Mouse (Mus musculus) monocyte, adult 5-6 weeks (primary cell): ENCODE data around the gene D10Jhu81e. TPM values are rescaled to one million over a fixed set of nuclear protein-coding genes. Genes with fewer than 3 reads are reported as not detected.
"Not testable (repeated sequence)": the region's sequence is repeated elsewhere in the genome, so short reads cannot be mapped to it uniquely, and the experiment has no call there.

ENCODE experiments used
- ATAC-seq: fragments of 153-309, 156-312 bp; replicated peaks from 2 replicates; pipeline ENCODE4 v1.8.0; 2017; ENCODE audit warnings: mild to moderate bottlenecking; ENCODE audit not compliant: low TSS enrichment, insufficient number of reproducible peaks, severe bottlenecking, poor library complexity, low FRiP score
- total RNA-seq: library from RNA; stranded (forward); fragments of 200-1000, 200-491, 200-594 nt; gene quantifications from 3 replicates; pipeline ENCODE4 v1.2.3, GENCODE M21; 2017

D10Jhu81e gene
- 25.6 to 38.1 TPM (median 29.0 TPM) in 3 replicates for total RNA-seq

- ATAC-seq = peak; percentile 86
These were observed at the start of gene D10Jhu81e for GRCm38 (mm10) chr10:78169281-78170042. Gene D10Jhu81e, minus strand, starts transcription at chr10:78169782.

- ATAC-seq = no peak
These were observed 49.0 kb upstream of the D10Jhu81e start for GRCm38 (mm10) chr10:78218576-78218975.

- no peak for ATAC-seq
These were observed 46.9 kb upstream of the D10Jhu81e start for GRCm38 (mm10) chr10:78216376-78217083.

DNA sequence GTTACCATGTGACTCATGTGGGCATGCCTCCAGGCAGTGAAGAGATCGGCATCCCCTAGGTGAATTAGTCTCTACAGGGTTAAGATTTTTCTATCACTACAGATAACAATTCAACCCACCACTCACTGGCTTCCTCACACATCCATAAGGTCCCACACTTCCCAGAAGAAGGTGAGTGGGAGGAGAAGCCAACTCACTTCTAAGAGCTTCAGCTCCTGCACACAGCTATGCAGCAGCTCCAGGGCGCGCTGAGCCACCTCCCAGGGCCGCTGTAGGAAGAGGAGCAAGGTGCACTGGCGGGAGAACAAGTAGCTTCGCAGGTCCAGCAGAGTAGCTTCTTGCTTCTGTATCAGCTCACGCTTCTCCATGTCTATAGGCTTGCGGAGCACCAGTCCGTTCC lies 44.8 kb upstream of the D10Jhu81e start:
- no peak for ATAC-seq

DNA sequence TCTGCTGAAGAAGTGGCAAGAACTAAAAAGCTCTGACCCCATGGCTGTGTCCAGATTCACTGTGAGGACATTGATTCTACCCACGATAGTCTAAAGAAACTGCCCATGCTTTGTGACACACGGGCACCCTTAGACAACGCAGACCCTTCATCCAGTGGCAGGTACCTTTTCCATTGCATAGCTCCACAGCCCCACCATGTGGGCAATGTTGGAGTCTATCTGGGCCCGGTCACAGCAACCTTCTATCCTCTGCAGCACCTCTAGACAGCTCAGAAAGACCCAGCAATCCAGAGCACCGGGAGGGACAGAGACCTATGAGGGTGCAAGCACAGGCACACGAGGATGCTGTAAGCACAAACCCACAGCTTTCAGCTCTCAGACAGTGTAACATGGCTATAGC lies 41.7 kb upstream of the D10Jhu81e start:
- no peak for ATAC-seq

DNA sequence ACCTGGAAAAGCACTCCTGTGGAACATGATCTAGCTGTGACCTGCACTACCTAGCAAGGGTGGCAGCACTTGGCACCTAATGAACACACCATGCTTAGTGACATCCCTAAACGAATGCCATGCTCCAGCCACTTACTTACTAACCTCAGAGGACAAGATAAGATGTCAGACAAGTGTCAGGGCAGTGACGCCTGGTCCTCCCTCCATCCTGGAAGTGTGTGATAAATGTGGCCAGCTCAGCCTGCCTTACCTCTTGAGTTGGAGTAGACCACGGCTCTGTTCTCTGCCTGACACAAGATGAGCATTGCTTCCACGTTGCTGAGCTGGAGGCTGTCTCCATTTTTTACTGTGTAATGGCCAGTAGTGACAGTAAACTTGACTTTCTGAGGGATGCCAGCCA lies 31.6 kb upstream of the D10Jhu81e start:
- no peak for ATAC-seq

DNA sequence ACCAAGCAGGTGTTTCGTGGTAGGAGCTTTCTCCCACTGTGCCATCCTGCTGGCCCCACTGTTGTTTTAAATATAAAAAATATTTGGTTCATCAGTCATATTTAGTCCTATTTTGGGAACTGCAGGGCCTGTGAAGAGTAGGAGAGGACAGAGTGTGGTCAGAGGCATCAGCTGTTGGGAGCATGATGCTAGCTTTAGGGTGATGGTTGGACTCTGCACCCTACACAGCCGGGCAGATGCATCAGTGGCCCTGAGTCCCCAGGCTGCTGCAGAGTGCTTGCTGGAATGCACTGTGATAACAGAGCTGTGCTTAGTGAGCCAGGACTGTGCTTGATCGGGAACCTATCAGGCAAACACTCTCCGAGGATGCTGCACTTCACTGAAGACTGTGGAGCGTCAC lies 23.4 kb upstream of the D10Jhu81e start:
- no peak for ATAC-seq

- not testable (repeated sequence) for ATAC-seq
These were observed 16.5 kb upstream of the D10Jhu81e start for GRCm38 (mm10) chr10:78186076-78186475.

GRCm38 (mm10) chr10:78185381-78185725 lies 15.8 kb upstream of the D10Jhu81e start:
- no peak for ATAC-seq

- peak; percentile 76 for ATAC-seq
These were observed 15.2 kb upstream of the D10Jhu81e start, which contains the start of gene Pwp2 for GRCm38 (mm10) chr10:78184531-78185380. Gene Pwp2, minus strand, starts transcription at chr10:78185149.

DNA sequence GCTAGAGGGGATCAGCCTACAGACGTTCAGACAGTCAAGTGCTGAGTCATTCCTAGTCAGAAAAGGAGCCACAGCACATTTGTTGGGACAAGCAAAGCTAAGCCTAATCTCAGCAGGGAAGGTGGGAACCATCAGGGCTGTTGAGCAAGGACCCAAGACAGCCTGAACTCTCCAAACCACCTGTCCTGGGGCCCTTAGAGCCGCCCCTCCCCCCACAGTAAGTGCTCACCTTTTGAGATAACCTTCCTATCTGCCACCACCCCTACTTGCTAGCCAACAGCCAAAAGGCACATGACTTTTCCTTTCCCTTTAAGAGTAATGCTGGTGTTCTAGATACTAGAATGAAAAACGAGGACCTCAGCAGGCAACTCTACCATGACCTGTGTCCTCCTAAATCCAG lies 14.0 kb upstream of the D10Jhu81e start:
- ATAC-seq = no peak

DNA sequence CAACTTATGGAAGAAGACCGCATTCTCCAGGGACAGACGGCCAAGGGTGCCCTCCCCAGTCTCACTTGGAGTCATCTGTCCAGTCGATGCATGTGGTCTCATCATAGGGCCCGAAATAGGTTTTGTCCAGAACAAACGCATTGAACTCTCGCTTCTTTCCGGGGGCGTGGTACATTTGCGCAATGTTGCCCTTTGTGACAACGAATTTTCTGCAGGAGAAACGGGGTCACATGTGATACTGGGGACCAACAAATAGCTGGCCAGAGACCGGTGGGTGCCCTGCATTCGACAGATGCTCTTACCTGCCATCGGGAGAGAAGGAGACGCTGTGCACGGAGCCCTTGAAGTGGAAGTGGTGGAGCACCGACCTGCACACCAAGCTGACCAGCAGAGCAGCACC lies 12.7 kb upstream of the D10Jhu81e start:
- ATAC-seq = no peak

DNA sequence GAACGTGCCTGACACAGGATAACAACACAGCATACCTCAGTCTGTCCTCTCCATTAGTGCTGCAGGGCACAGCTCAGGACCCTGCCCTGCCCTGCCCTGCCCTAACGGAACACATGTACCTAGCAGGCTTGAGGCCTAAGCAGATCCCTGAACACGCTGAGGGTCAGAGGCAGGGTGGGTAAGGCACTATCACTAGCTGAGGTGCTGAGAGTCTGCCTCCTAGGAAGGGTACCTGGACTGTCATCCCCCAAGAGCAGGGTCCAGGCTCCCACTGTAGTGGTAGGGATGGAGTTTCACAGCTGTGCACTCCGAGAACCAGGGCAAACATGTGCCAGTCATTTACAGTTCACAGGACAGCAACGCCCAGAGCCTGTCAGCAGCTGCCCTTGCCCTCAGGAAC lies 4.9 kb upstream of the D10Jhu81e start:
- ATAC-seq = no peak

DNA sequence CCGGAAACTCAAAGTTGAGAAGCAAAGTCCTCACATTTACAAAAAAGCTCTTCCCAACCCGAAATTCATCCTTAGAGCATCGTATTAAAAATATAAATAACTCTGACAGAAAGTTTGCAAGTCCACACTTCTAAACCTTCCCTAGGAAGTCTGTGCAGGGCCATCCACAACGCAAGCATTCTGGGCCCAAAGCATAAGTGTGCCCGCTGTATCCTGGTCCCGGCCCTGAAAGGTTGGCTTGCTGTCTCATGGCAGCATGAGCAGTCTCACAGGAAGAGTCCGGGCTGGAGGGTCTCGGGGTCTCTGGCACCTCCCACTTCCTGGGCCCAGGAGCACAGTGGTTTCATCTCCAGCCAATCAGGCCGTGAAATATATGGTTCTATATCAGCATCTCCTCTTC lies 2.0 kb upstream of the D10Jhu81e start:
- no peak for ATAC-seq

- no peak for ATAC-seq
These were observed 1.5 kb upstream of the D10Jhu81e start for GRCm38 (mm10) chr10:78171057-78171456.

GRCm38 (mm10) chr10:78170445-78170844 lies 863 bp upstream of the D10Jhu81e start:
- ATAC-seq = no peak

GRCm38 (mm10) chr10:78168792-78169191 lies 790 bp downstream of the D10Jhu81e start:
- no peak for ATAC-seq

- ATAC-seq = no peak
These were observed 1.8 kb downstream of the D10Jhu81e start for GRCm38 (mm10) chr10:78167775-78168174.

DNA sequence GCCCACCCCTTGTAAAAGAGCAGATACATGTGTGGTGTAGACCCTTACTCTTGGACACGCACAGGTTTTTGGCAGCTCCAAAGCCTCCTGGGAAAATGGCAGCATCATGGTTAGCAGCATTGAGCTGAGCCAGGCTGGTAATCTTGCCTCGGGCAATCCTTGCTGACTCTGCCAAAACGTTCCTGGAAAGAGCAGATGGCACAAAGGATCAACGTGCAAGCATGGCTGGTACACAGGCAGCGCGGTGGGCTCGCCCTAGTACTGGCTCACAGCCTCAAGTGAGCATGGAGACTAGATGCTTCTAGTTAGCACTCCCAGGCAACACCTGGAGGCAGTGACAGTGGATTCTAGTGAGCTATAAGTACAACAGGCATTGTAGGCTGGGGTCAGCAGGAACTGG lies 2.2 kb downstream of the D10Jhu81e start:
- no peak for ATAC-seq
